Mouse (Mus musculus) neural tube, embryonic 13.5 days (tissue): Measurements from ENCODE around the gene Btn2a2. TPM values are rescaled to one million over a fixed set of nuclear protein-coding genes. Genes with fewer than 3 reads are reported as not detected.
"Not testable (repeated sequence)": the region's sequence is repeated elsewhere in the genome, so short reads cannot be mapped to it uniquely, and the experiment has no call there.

Experiments used
- ATAC-seq: fragments of 200-750 bp; cut with Nextera tagmentation; 2 replicates; pipeline ENCODE4 v1.8.0; 2017; ENCODE audit warnings: low read depth, mild to moderate bottlenecking, moderate TSS enrichment, moderate library complexity
- H3K27ac ChIP-seq: fragments of 300-500 bp; sonication (generic); replicated peaks from 2 replicates; pipeline ENCODE4 v1.5.1; 2015; ENCODE audit warnings: moderate library complexity, mild to moderate bottlenecking, inconsistent platforms
- H3K27me3 ChIP-seq: fragments of 300-500 bp; sonication (generic); 2 replicates; pipeline ENCODE4 v1.6.1; 2015; ENCODE audit warnings: mild to moderate bottlenecking, inconsistent platforms
- H3K36me3 ChIP-seq: fragments of 300-500 bp; sonication (generic); 2 replicates; pipeline ENCODE4 v1.6.1; 2015; ENCODE audit warnings: mild to moderate bottlenecking, inconsistent platforms
- H3K4me1 ChIP-seq: fragments of 300-500 bp; sonication (generic); replicated peaks from 2 replicates; pipeline ENCODE4 v1.6.1; 2015; ENCODE audit warnings: inconsistent platforms
- H3K4me2 ChIP-seq: fragments of 300-500 bp; sonication (generic); 2 replicates; pipeline ENCODE4 v1.6.1; 2015; ENCODE audit warnings: inconsistent platforms, mild to moderate bottlenecking, moderate library complexity
- H3K4me3 ChIP-seq: fragments of 300-500 bp; sonication (generic); 2 replicates; pipeline ENCODE4 v1.5.1; 2015; ENCODE audit warnings: mild to moderate bottlenecking, inconsistent platforms
- H3K9ac ChIP-seq: fragments of 300-500 bp; sonication (generic); 2 replicates; pipeline ENCODE4 v1.6.1; 2015; ENCODE audit warnings: moderate library complexity, mild to moderate bottlenecking, inconsistent platforms
- H3K9me3 ChIP-seq: fragments of 300-500 bp; sonication (generic); 2 replicates; pipeline ENCODE4 v1.6.1; 2016; ENCODE audit warnings: inconsistent platforms
- WGBS: fragments of 180-500 bp; shearing (Covaris S2); methylation state at CpG from one replicate; pipeline ENCODE4 v1.1.7; 2015; 5-methylcytosine and 5-hydroxymethylcytosine counted together
- polyA plus RNA-seq: library from polyadenylated mRNA; unstranded; fragments of >200 nt; fragmentation: Nextera tagmentation; extraction: Ambion mirVana; gene quantifications from 2 replicates; pipeline ENCODE4 v1.2.1, GENCODE M21; 2015

Btn2a2 gene
- 0.12 and 0.21 TPM in 2 replicates for polyA plus RNA-seq

GRCm38 (mm10) chr13:23488400-23489322, at the start of gene Btn2a2:
Gene Btn2a2, minus strand, starts transcription at chr13:23488857.
- Histone ChIP-seq H3K36me3 (no peaks in the 10 kb centered on the region), H3K4me2 (peak within 1 kb of the TSS; percentile 61), H3K4me1 (peaks cover 17% of the 10 kb centered on the region), H3K9ac (peak within 1 kb of the TSS; percentile 31; the same call in 1 of the 2 replicates), H3K27me3 (peaks cover 5% of the 10 kb centered on the region; the same call in 1 of the 2 replicates), H3K27ac (no peak within 1 kb of the TSS), H3K9me3 (no peaks in the 10 kb centered on the region), H3K4me3 (peak within 1 kb of the TSS; percentile 32)
- 10% methylated on average over 14 of the region's 14 CpGs for WGBS
- peak; percentile 97 for ATAC-seq

DNA sequence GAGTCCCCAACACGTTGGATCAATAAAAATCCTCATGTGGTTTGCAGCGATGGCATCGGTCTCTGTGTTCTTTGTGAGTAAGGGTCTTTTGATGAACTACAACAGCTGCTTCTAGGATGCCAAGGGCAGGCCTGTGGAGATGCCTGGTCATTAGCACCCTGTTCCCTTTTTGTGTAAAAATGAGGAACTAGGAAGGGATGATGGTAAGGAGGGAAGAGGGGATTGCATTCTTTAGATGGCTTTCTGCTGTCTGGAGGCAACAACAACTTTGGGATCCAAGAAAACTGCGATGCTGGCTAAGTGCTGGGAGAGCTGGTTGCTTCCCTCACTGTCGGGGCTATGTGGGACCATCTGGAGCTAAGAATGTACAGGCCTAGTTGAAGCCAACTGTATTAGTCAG, 49.6 kb upstream of the Btn2a2 start:
- no peak overlapping the region for H3K9ac ChIP-seq
- no peak overlapping the region for H3K27ac ChIP-seq
- peaks cover 34% of the 10 kb centered on the region for H3K4me1 ChIP-seq
- H3K4me3 ChIP-seq: no peak overlapping the region
- WGBS: 71% methylated on average over 5 of the region's 5 CpGs
- H3K9me3 ChIP-seq: no peaks in the 10 kb centered on the region
- H3K27me3 ChIP-seq: no peaks in the 10 kb centered on the region
- H3K36me3 ChIP-seq: no peaks in the 10 kb centered on the region
- ATAC-seq: no peak
- H3K4me2 ChIP-seq: no peak overlapping the region

DNA sequence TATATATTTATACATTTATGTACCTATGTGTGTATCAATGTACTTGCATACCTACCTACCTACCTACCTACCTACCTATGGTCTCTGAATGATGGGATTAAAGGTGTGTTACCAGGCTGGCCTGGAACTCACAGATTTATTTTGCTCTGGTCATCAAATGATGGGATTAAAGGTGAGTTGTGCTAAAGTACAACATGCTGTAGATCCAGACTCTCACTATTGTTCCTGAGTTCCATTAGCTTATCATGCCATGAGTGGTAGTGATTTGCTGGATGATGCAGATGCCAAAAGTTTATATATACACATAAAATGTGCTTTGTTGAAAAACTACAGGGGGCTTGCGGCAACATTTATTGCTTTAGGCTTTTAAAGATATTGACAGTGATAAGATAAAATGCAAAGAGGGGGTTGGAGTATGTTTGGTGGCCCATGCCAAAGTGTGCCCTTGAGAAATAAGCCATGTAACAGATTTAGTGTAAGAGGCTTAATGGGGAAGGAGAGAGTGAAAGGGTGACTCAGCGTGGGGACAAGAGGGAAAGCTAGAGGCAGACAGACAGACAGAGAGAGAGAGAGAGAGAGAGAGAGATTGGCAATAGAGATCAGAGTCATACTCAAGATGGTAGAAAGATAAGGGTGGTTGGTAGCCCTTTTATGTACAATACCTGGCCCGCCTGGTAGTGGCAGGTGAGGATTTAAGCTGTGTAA, 48.5 kb upstream of the Btn2a2 start:
- H3K4me3 ChIP-seq: no peak overlapping the region; the same call in 1 of the 2 replicates
- WGBS: 87% methylated on average over 3 of the region's 3 CpGs
- no peak for ATAC-seq
- no peak overlapping the region for H3K27ac ChIP-seq
- no peaks in the 10 kb centered on the region for H3K9me3 ChIP-seq
- 0 out of 2 replicates have a peak overlapping the region, but pooled peaks have one; percentile 9 for H3K9ac ChIP-seq
- H3K36me3 ChIP-seq: no peaks in the 10 kb centered on the region
- no peaks in the 10 kb centered on the region for H3K27me3 ChIP-seq
- H3K4me2 ChIP-seq: peak overlapping the region; percentile 74
- peaks cover 39% of the 10 kb centered on the region for H3K4me1 ChIP-seq

DNA sequence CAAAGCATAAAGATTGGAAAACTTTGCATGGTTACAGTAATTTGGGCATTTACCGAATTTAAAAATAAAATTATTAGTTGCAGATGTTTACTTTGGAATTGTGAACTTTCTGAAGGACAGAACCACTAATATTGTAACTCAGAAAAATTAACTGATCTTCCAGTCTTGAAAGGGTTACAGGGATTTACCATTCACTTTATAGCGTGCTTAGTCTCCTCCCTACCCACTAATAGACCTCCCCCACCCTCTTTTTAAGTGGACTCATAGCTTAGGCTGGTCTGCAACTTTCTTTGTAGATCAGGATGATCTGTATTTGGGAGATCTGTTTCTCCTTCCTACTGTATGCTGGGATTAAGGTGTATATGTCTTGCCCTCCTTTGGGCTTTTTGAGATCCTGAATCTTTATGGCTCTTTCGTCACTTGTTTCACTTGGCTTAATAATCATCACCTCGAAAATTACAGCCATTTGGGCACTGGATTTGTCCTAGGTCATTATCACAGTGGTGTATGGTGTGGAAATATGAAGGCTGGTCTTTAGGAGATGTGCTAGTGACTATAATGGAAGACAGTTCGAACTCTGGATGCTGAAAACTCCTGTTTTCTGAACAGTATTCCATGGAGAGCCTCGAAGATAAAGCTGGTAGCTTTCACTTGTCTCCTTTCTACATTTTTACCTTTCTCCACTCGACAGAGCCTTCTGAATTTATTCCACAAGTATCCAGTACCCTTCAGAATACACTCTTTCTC, 47.6 kb upstream of the Btn2a2 start:
- H3K36me3 ChIP-seq: no peaks in the 10 kb centered on the region
- H3K27me3 ChIP-seq: no peaks in the 10 kb centered on the region
- no peak overlapping the region for H3K27ac ChIP-seq
- H3K4me2 ChIP-seq: peak overlapping the region; percentile 74
- H3K4me1 ChIP-seq: peaks cover 42% of the 10 kb centered on the region
- H3K9ac ChIP-seq: peak overlapping the region; percentile 55; the same call in 1 of the 2 replicates
- H3K4me3 ChIP-seq: peak overlapping the region; percentile 59
- ATAC-seq: no peak
- WGBS: 21% methylated on average over 7 of the region's 7 CpGs
- H3K9me3 ChIP-seq: no peaks in the 10 kb centered on the region

- H3K27me3 ChIP-seq, H3K36me3 ChIP-seq, H3K9me3 ChIP-seq: not testable (repeated sequence)
- H3K4me1 ChIP-seq: peaks cover 42% of the 10 kb centered on the region
- peak; percentile 89 for ATAC-seq
- peak within 1 kb of the TSS; percentile 59 for H3K4me3 ChIP-seq
- peak within 1 kb of the TSS; percentile 61 for H3K9ac ChIP-seq
- peak within 1 kb of the TSS; percentile 74 for H3K27ac ChIP-seq
- peak within 1 kb of the TSS; percentile 74 for H3K4me2 ChIP-seq
- under 1% methylated on average over 53 of the region's 62 CpGs for WGBS
Measured at GRCm38 (mm10) chr13:23535137-23536075, 46.7 kb upstream of the Btn2a2 start, which contains the start of gene Hist1h3g. Gene Hist1h3g, plus strand, starts transcription at chr13:23535422.

DNA sequence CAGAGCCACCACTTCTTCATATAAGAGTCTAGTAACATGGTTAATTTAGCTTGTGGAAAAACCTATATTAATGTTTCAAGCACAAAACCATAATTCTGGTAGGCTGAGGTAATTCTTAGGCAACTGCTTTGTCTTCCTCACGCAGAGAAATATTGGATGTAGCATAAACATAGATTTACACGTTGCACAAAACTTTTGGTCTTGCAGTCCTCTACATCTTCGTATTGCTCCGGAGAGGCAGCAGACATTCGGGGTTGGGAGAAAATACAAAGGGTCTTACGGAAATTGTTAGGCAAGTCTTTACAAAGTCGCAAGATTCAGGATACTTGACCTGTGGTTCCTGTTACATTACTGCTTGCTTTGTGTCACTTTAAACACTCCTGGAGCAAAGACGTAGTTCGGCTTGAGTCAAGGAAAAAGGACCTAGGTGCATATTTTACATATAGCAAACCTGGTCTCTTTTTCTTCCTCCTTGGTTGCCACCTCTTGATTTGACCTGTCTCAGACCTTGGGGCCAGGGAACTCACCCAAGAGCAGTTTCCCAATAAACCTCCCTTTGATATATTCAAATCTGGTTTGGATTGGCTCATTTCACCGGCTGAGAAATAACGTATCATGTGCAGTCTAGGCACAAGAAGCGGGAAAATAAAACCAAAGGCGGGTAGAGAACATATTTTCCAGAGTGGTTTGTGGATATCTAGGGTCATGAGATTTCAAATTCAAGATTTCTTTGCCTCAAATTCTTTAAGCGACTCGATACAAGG, 45.9 kb upstream of the Btn2a2 start:
- peak overlapping the region; percentile 61 for H3K9ac ChIP-seq

GRCm38 (mm10) chr13:23533560-23534367, 45.1 kb upstream of the Btn2a2 start, which contains the start of gene Hist1h2af:
Gene Hist1h2af, plus strand, starts transcription at chr13:23533906.
- H3K4me3 ChIP-seq: peak within 1 kb of the TSS; percentile 59
- WGBS: under 1% methylated on average over 25 of the region's 53 CpGs
- H3K9me3 ChIP-seq, H3K36me3 ChIP-seq, H3K27me3 ChIP-seq: not testable (repeated sequence)
- peak within 1 kb of the TSS; percentile 85 for H3K9ac ChIP-seq
- H3K4me1 ChIP-seq: peaks cover 54% of the 10 kb centered on the region
- peak; percentile 15; the same call in 1 of the 2 replicates for ATAC-seq
- peak within 1 kb of the TSS; percentile 74 for H3K4me2 ChIP-seq
- H3K27ac ChIP-seq: peak within 1 kb of the TSS; percentile 84

More for the DNA sequence above, 45.9 kb upstream of the Btn2a2 start:
- Histone ChIP-seq H3K27ac (peak overlapping the region; percentile 74), H3K9me3 (no peaks in the 10 kb centered on the region), H3K27me3 (no peaks in the 10 kb centered on the region), H3K4me2 (peak overlapping the region; percentile 74), H3K36me3 (no peaks in the 10 kb centered on the region), H3K4me1 (peaks cover 48% of the 10 kb centered on the region), H3K4me3 (peak overlapping the region; percentile 59)
- under 1% methylated on average over 15 of the region's 15 CpGs for WGBS
- no peak for ATAC-seq

GRCm38 (mm10) chr13:23532262-23533075, 43.8 kb upstream of the Btn2a2 start:
- Histone ChIP-seq H3K27ac (peak overlapping the region; percentile 96; the same call in 1 of the 2 replicates), H3K9me3 (no peaks in the 10 kb centered on the region), H3K4me1 (peaks cover 58% of the 10 kb centered on the region), H3K9ac (peak overlapping the region; percentile 85), H3K4me3 (peak overlapping the region; percentile 59), H3K36me3 (no peaks in the 10 kb centered on the region), H3K27me3 (no peaks in the 10 kb centered on the region), H3K4me2 (peak overlapping the region; percentile 74)
- 23% methylated on average over 9 of the region's 9 CpGs for WGBS
- ATAC-seq: no peak
